ENCODE assay signal across 8 mouse cellular contexts in the genomic region with DNA sequence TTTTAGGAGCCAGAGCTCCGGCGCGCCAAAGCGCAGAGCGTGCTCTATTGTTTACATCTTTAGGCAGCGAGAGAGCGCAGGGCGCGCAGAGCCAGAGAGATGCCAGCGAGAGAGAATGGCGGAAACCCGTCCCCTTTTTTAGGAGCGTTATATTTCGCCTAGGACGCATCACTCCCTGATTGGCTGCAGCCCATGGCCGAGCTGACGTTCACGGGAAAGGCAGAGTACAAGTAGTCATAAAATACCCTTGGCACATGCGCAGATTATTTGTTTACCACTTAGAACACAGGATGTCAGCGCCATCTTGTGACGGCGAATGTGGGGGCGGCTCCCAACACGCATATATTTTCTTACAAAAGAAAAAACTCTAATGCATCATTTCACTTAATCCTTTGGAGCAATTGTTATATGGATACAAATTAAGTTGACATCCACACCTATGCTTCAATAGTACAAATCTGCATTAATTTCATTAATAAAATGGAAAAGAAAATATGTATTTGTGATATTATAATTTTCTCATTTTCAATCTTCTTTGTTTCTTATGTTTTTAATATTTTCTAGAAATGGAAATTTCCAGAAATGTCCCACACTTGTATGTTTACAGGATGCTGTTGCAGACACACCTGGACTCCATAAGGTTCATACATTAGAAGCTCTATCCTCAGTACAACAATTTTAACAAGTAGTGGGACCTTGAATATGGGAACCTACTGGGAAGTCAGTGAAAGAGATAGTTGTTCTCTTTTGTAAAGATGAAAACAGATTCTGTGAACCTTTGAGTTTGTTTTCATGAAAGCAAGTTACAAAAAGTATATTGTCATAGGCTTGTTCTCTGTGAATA.
DNase-seq lines count a peak whose midpoint lies in the region; ATAC-seq and TF ChIP-seq lines count a peak whose summit lies in the region.
"Not testable (repeated sequence)": the region's sequence is repeated elsewhere in the genome, so short reads cannot be mapped to it uniquely, and the experiment has no call there.

No protein-coding gene starts in this region.

- 55% methylated on average over 18 of the region's 24 CpGs for WGBS in forebrain, embryonic 13.5 days
- 46% methylated on average over 13 of the region's 24 CpGs for WGBS in heart, embryonic 13.5 days
- WGBS in hindbrain, embryonic 13.5 days: 51% methylated on average over 21 of the region's 24 CpGs
- 46% methylated on average over 10 of the region's 24 CpGs for WGBS in intestine, postnatal 0 days
- 42% methylated on average over 10 of the region's 24 CpGs for WGBS in limb, embryonic 14.5 days
- WGBS in midbrain, embryonic 13.5 days: 44% methylated on average over 18 of the region's 24 CpGs
- WGBS in neural tube, embryonic 14.5 days: 55% methylated on average over 10 of the region's 24 CpGs

- H3K27me3 ChIP-seq in forebrain, embryonic 13.5 days; heart, embryonic 13.5 days (replicated peaks); hindbrain, embryonic 13.5 days; intestine, postnatal 0 days (replicated peaks; ENCODE audit: control insufficient read depth, insufficient read depth, low read length); limb, embryonic 14.5 days (ENCODE audit: control insufficient read depth, insufficient read depth, low read length); midbrain, embryonic 13.5 days; neural tube, embryonic 14.5 days (ENCODE audit: control insufficient read depth, insufficient read depth, low read length): not testable (repeated sequence)

- H3K4me2 ChIP-seq in forebrain, embryonic 13.5 days: peak overlapping the region; percentile 41
- peak overlapping the region; percentile 56 for H3K4me2 ChIP-seq in heart, embryonic 13.5 days
- peak overlapping the region; percentile 43 for H3K4me2 ChIP-seq in hindbrain, embryonic 13.5 days
- H3K4me2 ChIP-seq in intestine, postnatal 0 days (replicated peaks; ENCODE audit: low read depth): peak overlapping the region; percentile 30; the same call in 1 of the 2 replicates
- not testable (repeated sequence) for H3K4me2 ChIP-seq in limb, embryonic 14.5 days (replicated peaks; ENCODE audit: low read depth, low read length, severe bottlenecking); neural tube, embryonic 14.5 days (ENCODE audit: low read depth, low read length)
- H3K4me2 ChIP-seq in midbrain, embryonic 13.5 days (replicated peaks): peak overlapping the region; percentile 43; the same call in 1 of the 2 replicates

- H3K4me1 ChIP-seq in forebrain, embryonic 13.5 days; heart, embryonic 13.5 days; hindbrain, embryonic 13.5 days (replicated peaks); intestine, postnatal 0 days (replicated peaks; ENCODE audit: control insufficient read depth, insufficient read depth, low read length); limb, embryonic 14.5 days (ENCODE audit: control insufficient read depth, insufficient read depth, low read length); midbrain, embryonic 13.5 days (replicated peaks); neural tube, embryonic 14.5 days (ENCODE audit: control insufficient read depth, insufficient read depth, low read length): not testable (repeated sequence)

- ATAC-seq in forebrain, embryonic 13.5 days: peak; percentile 79
- not testable (repeated sequence) for ATAC-seq in heart, embryonic 13.5 days (ENCODE audit: extremely low read depth, insufficient number of reproducible peaks, low FRiP score, low TSS enrichment); intestine, postnatal 0 days; limb, embryonic 14.5 days (ENCODE audit: low FRiP score, low read depth)
- ATAC-seq in hindbrain, embryonic 13.5 days (ENCODE audit: low FRiP score): peak; percentile 43; the same call in 1 of the 2 replicates
- peak; percentile 40; the same call in 1 of the 2 replicates for ATAC-seq in midbrain, embryonic 13.5 days
- 0 out of 2 replicates have a peak, but pooled peaks have one; percentile 51 for ATAC-seq in neural tube, embryonic 14.5 days (ENCODE audit: low read depth)

- not testable (repeated sequence) for H3K27ac ChIP-seq in forebrain, embryonic 13.5 days; heart, embryonic 13.5 days (replicated peaks); hindbrain, embryonic 13.5 days; intestine, postnatal 0 days (ENCODE audit: low read depth, low read length); limb, embryonic 14.5 days (replicated peaks; ENCODE audit: low read depth, low read length); midbrain, embryonic 13.5 days; neural tube, embryonic 14.5 days (ENCODE audit: low read depth, low read length)

- peak; percentile 57 for DNase-seq in brain, embryonic 14.5 days (ENCODE audit: low read depth)
- not testable (repeated sequence) for DNase-seq in limb, embryonic 14.5 days (ENCODE audit: low spot score)

- not testable (repeated sequence) for H3K9me3 ChIP-seq in forebrain, embryonic 13.5 days (replicated peaks); heart, embryonic 13.5 days; hindbrain, embryonic 13.5 days; intestine, postnatal 0 days (ENCODE audit: control insufficient read depth); limb, embryonic 14.5 days (ENCODE audit: control insufficient read depth, low read length); midbrain, embryonic 13.5 days; neural tube, embryonic 14.5 days (ENCODE audit: control insufficient read depth, low read length)

- TF ChIP-seq CTCF in brain, embryonic 14.5 days (IDR thresholded peaks at IDR 0.05; ENCODE audit: borderline replicate concordance, extremely low read depth, insufficient read depth, insufficient read length); intestine, postnatal 0 days (IDR thresholded peaks at IDR 0.05; ENCODE audit: low read depth): not testable (repeated sequence)

- not testable (repeated sequence) for TF ChIP-seq POLR2A in brain, embryonic 14.5 days (IDR thresholded peaks at IDR 0.05; ENCODE audit: borderline replicate concordance, extremely low read depth, insufficient read depth, insufficient read length, poor library complexity, severe bottlenecking); limb, embryonic 14.5 days (IDR thresholded peaks at IDR 0.05; ENCODE audit: borderline replicate concordance, extremely low read depth, insufficient read depth, insufficient read length)

- not testable (repeated sequence) for H3K9ac ChIP-seq in forebrain, embryonic 13.5 days; heart, embryonic 13.5 days; hindbrain, embryonic 13.5 days; intestine, postnatal 0 days (ENCODE audit: low read depth, low read length); limb, embryonic 14.5 days (ENCODE audit: low read depth, low read length, severe bottlenecking); midbrain, embryonic 13.5 days (replicated peaks); neural tube, embryonic 14.5 days (replicated peaks; ENCODE audit: low read depth, low read length)

- H3K36me3 ChIP-seq in forebrain, embryonic 13.5 days (ENCODE audit: poor library complexity, severe bottlenecking); heart, embryonic 13.5 days; hindbrain, embryonic 13.5 days; intestine, postnatal 0 days (ENCODE audit: control insufficient read depth, insufficient read depth); limb, embryonic 14.5 days (ENCODE audit: control insufficient read depth, insufficient read depth, low read length); midbrain, embryonic 13.5 days; neural tube, embryonic 14.5 days (ENCODE audit: control insufficient read depth, insufficient read depth, low read length): not testable (repeated sequence)

- H3K4me3 ChIP-seq in forebrain, embryonic 13.5 days: peak overlapping the region; percentile 28
- peak overlapping the region; percentile 39 for H3K4me3 ChIP-seq in heart, embryonic 13.5 days
- peak overlapping the region; percentile 28 for H3K4me3 ChIP-seq in hindbrain, embryonic 13.5 days
- not testable (repeated sequence) for H3K4me3 ChIP-seq in intestine, postnatal 0 days (ENCODE audit: low read depth, low read length)
- peak overlapping the region; percentile 21 for H3K4me3 ChIP-seq in limb, embryonic 14.5 days (replicated peaks; ENCODE audit: low read length)
- H3K4me3 ChIP-seq in midbrain, embryonic 13.5 days (replicated peaks): peak overlapping the region; percentile 29
- peak overlapping the region; percentile 7; the same call in 1 of the 2 replicates for H3K4me3 ChIP-seq in neural tube, embryonic 14.5 days (ENCODE audit: low read depth, low read length)
